Mouse (Mus musculus): Measurements from ENCODE around the gene Clk4. TPM values are rescaled to one million over a fixed set of nuclear protein-coding genes. Genes with fewer than 3 reads are reported as not detected.
A peak's percentile ranks its signal among the peaks of the same experiment; 100 is the strongest.

Gene Clk4
- polyA plus RNA-seq, 1 experiment from 2014 or later: 93.0 TPM

- peaks cover 20% of the 10 kb centered on the region for H3K4me1 ChIP-seq (replicated peaks; ENCODE audit: control insufficient read depth, insufficient read depth, low read length)
- peak; percentile 94 for ATAC-seq (replicated peaks; ENCODE audit: low FRiP score)
- WGBS: 6% methylated on average over 57 of the region's 57 CpGs
- H3K36me3 ChIP-seq (ENCODE audit: control insufficient read depth, insufficient read depth, low read length): 0 out of 2 replicates have a peak, but pooled peaks cover 4% of the 10 kb centered on the region
- peak within 1 kb of the TSS; percentile 98 for H3K9ac ChIP-seq (ENCODE audit: low read depth, low read length)
- peak within 1 kb of the TSS; percentile 95 for H3K4me2 ChIP-seq
- H3K4me3 ChIP-seq (ENCODE audit: low read depth, low read length): peak within 1 kb of the TSS; percentile 96
- H3K9me3 ChIP-seq (ENCODE audit: control insufficient read depth, low read length): no peaks in the 10 kb centered on the region
- no peaks in the 10 kb centered on the region for H3K27me3 ChIP-seq (replicated peaks; ENCODE audit: control insufficient read depth, insufficient read depth, low read length)
- DNase-seq (ENCODE audit: low spot score): peak; percentile 98
- H3K27ac ChIP-seq (ENCODE audit: low read depth, low read length): peak within 1 kb of the TSS; percentile 84
Measured at GRCm38 (mm10) chr11:51262342-51263285, 1.1 kb downstream of the Clk4 start, which contains the start of gene BC049762. BC049762 (minus strand) TSS chr11:51263046.

GRCm38 (mm10) chr11:51263286-51263831, 1.8 kb downstream of the Clk4 start:
- H3K9me3 ChIP-seq (ENCODE audit: control insufficient read depth, low read length): no peaks in the 10 kb centered on the region
- peak overlapping the region; percentile 84 for H3K27ac ChIP-seq (ENCODE audit: low read depth, low read length)
- DNase-seq (ENCODE audit: low spot score) (no peak), ATAC-seq (replicated peaks; ENCODE audit: low FRiP score) (peak; percentile 44; the same call in 1 of the 2 replicates)
- H3K4me1 ChIP-seq (replicated peaks; ENCODE audit: control insufficient read depth, insufficient read depth, low read length): peaks cover 20% of the 10 kb centered on the region
- H3K9ac ChIP-seq (ENCODE audit: low read depth, low read length): peak overlapping the region; percentile 98
- under 1% methylated on average over 50 of the region's 50 CpGs for WGBS
- 0 out of 2 replicates have a peak, but pooled peaks cover 4% of the 10 kb centered on the region for H3K36me3 ChIP-seq (ENCODE audit: control insufficient read depth, insufficient read depth, low read length)
- no peaks in the 10 kb centered on the region for H3K27me3 ChIP-seq (replicated peaks; ENCODE audit: control insufficient read depth, insufficient read depth, low read length)
- peak overlapping the region; percentile 96 for H3K4me3 ChIP-seq (ENCODE audit: low read depth, low read length)
- peak overlapping the region; percentile 95 for H3K4me2 ChIP-seq

GRCm38 (mm10) chr11:51264352-51264751, 2.8 kb downstream of the Clk4 start:
- Histone ChIP-seq H3K27ac (ENCODE audit: low read depth, low read length) (peak overlapping the region; percentile 19; the same call in 1 of the 2 replicates), H3K9me3 (ENCODE audit: control insufficient read depth, low read length) (no peaks in the 10 kb centered on the region), H3K27me3 (replicated peaks; ENCODE audit: control insufficient read depth, insufficient read depth, low read length) (no peaks in the 10 kb centered on the region), H3K4me2 (peak overlapping the region; percentile 95), H3K36me3 (ENCODE audit: control insufficient read depth, insufficient read depth, low read length) (peaks cover 4% of the 10 kb centered on the region; the same call in 1 of the 2 replicates), H3K9ac (ENCODE audit: low read depth, low read length) (peak overlapping the region; percentile 98), H3K4me3 (ENCODE audit: low read depth, low read length) (peak overlapping the region; percentile 96), H3K4me1 (replicated peaks; ENCODE audit: control insufficient read depth, insufficient read depth, low read length) (peaks cover 20% of the 10 kb centered on the region)
- ATAC-seq (replicated peaks; ENCODE audit: low FRiP score) (no peak), DNase-seq (ENCODE audit: low spot score) (no peak)
- WGBS: 9% methylated on average over 6 of the region's 6 CpGs

GRCm38 (mm10) chr11:51265326-51265725, 3.8 kb downstream of the Clk4 start:
- 0 out of 2 replicates have a peak overlapping the region, but pooled peaks have one; percentile 98 for H3K9ac ChIP-seq (ENCODE audit: low read depth, low read length)
- no peak overlapping the region for H3K27ac ChIP-seq (ENCODE audit: low read depth, low read length)

GRCm38 (mm10) chr11:51274418-51274817, 12.9 kb downstream of the Clk4 start:
- Histone ChIP-seq H3K4me2 (no peak overlapping the region), H3K27me3 (replicated peaks; ENCODE audit: control insufficient read depth, insufficient read depth, low read length) (no peaks in the 10 kb centered on the region), H3K9ac (ENCODE audit: low read depth, low read length) (no peak overlapping the region), H3K27ac (ENCODE audit: low read depth, low read length) (no peak overlapping the region), H3K4me1 (replicated peaks; ENCODE audit: control insufficient read depth, insufficient read depth, low read length) (no peaks in the 10 kb centered on the region), H3K36me3 (ENCODE audit: control insufficient read depth, insufficient read depth, low read length) (peaks cover 38% of the 10 kb centered on the region), H3K4me3 (ENCODE audit: low read depth, low read length) (no peak overlapping the region), H3K9me3 (ENCODE audit: control insufficient read depth, low read length) (no peaks in the 10 kb centered on the region)
- ATAC-seq (replicated peaks; ENCODE audit: low FRiP score): no peak
- 85% methylated on average over 1 of the region's 1 CpGs for WGBS
- DNase-seq (ENCODE audit: low spot score): no peak

More at GRCm38 (mm10) chr11:51265326-51265725, 3.8 kb downstream of the Clk4 start:
- Histone ChIP-seq H3K4me3 (ENCODE audit: low read depth, low read length) (peak overlapping the region; percentile 96), H3K4me2 (peak overlapping the region; percentile 95), H3K9me3 (ENCODE audit: control insufficient read depth, low read length) (no peaks in the 10 kb centered on the region), H3K36me3 (ENCODE audit: control insufficient read depth, insufficient read depth, low read length) (peaks cover 7% of the 10 kb centered on the region; the same call in 1 of the 2 replicates), H3K27me3 (replicated peaks; ENCODE audit: control insufficient read depth, insufficient read depth, low read length) (no peaks in the 10 kb centered on the region), H3K4me1 (replicated peaks; ENCODE audit: control insufficient read depth, insufficient read depth, low read length) (peaks cover 20% of the 10 kb centered on the region)
- ATAC-seq (replicated peaks; ENCODE audit: low FRiP score) (no peak), DNase-seq (ENCODE audit: low spot score) (no peak)
- 55% methylated on average over 3 of the region's 3 CpGs for WGBS

GRCm38 (mm10) chr11:51289564-51290041, 28.1 kb downstream of the Clk4 start, which contains the start of gene Col23a1:
Col23a1 (plus strand) TSS chr11:51289920.
- Histone ChIP-seq H3K27ac (ENCODE audit: low read depth, low read length) (no peak within 1 kb of the TSS), H3K36me3 (ENCODE audit: control insufficient read depth, insufficient read depth, low read length) (no peaks in the 10 kb centered on the region), H3K27me3 (replicated peaks; ENCODE audit: control insufficient read depth, insufficient read depth, low read length) (peaks cover 18% of the 10 kb centered on the region), H3K4me2 (peak within 1 kb of the TSS; percentile 89), H3K4me3 (ENCODE audit: low read depth, low read length) (peak within 1 kb of the TSS; percentile 66), H3K9ac (ENCODE audit: low read depth, low read length) (peak within 1 kb of the TSS; percentile 58), H3K9me3 (ENCODE audit: control insufficient read depth, low read length) (no peaks in the 10 kb centered on the region), H3K4me1 (replicated peaks; ENCODE audit: control insufficient read depth, insufficient read depth, low read length) (no peaks in the 10 kb centered on the region; the same call in 1 of the 2 replicates)
- ATAC-seq (replicated peaks; ENCODE audit: low FRiP score) (peak; percentile 84), DNase-seq (ENCODE audit: low spot score) (peak; percentile 82)
- WGBS: under 1% methylated on average over 35 of the region's 38 CpGs

- Histone ChIP-seq H3K4me3 (ENCODE audit: low read depth, low read length) (peak overlapping the region; percentile 66), H3K4me1 (replicated peaks; ENCODE audit: control insufficient read depth, insufficient read depth, low read length) (no peaks in the 10 kb centered on the region; the same call in 1 of the 2 replicates), H3K27ac (ENCODE audit: low read depth, low read length) (no peak overlapping the region), H3K4me2 (peak overlapping the region; percentile 89), H3K27me3 (replicated peaks; ENCODE audit: control insufficient read depth, insufficient read depth, low read length) (peaks cover 18% of the 10 kb centered on the region), H3K9me3 (ENCODE audit: control insufficient read depth, low read length) (no peaks in the 10 kb centered on the region), H3K36me3 (ENCODE audit: control insufficient read depth, insufficient read depth, low read length) (no peaks in the 10 kb centered on the region), H3K9ac (ENCODE audit: low read depth, low read length) (peak overlapping the region; percentile 58)
- WGBS: 3% methylated on average over 70 of the region's 74 CpGs
- ATAC-seq (replicated peaks; ENCODE audit: low FRiP score) (peak; percentile 57; the same call in 1 of the 2 replicates), DNase-seq (ENCODE audit: low spot score) (peak; percentile 58)
Measured at GRCm38 (mm10) chr11:51290066-51290955, 28.8 kb downstream of the Clk4 start.

All from liver, embryonic 11.5 days (tissue).